21 mouse cellular contexts compared by ENCODE assay signal in the genomic region with DNA sequence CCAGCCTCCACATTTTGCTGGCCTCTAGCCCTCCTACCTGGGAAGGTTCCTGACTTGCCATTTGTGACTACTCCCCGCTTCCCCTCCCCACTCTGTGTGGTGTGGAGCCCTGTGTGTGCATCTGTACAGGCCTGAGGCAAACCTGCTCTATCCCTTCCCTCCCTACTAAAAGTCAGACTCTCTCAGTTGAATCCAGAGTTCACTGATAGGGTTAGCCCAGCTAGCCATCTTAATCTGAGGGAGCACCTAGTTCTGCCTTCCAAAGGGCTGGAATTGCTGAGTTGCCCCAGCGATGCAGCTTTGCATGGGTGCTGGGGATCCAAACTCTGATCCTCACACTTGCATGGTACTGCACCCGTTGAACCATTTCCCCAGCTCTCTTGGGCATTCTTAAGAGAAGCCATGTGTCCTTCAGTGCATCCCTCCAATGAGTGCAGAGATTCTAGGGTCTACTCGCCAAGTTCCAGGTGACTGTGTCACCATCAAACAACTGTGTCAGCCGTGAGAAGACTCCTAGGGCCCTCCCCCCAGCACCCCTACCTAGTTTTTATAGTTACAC. TPM values are rescaled to one million over a fixed set of nuclear protein-coding genes. Genes with fewer than 3 reads are reported as not detected.
"Had no signal": no experiment of that assay in that cellular context is flagged by ENCODE, and none has a peak within 500 bp of the region (broad histone marks: within the 10 kb centered on the region; RNA-seq: fewer than 3 reads in every experiment).

No protein-coding gene starts in this region.

- DNase-seq: kidney, postnatal 25 days; layer of hippocampus, adult 9-11 months; liver; lung, adult 18-20 months; lung, postnatal 10 days; lung, postnatal 36 days; thymus, adult 18-20 months; thymus, postnatal 36 days had no signal

- H3K4me3 ChIP-seq: layer of hippocampus, adult 2 months; limb, embryonic 10.5 days; limb, embryonic 13.5 days; liver, embryonic 12.5 days; liver, embryonic 15.5 days; lung, embryonic 15.5 days; megakaryocyte, embryonic 14.5 days; midbrain, embryonic 10.5 days; midbrain, embryonic 13.5 days had no signal

- H3K9me3 ChIP-seq: limb, embryonic 10.5 days; liver, embryonic 12.5 days; liver, embryonic 15.5 days; lung, embryonic 15.5 days; midbrain, embryonic 10.5 days; midbrain, embryonic 13.5 days had no signal

- H3K36me3 ChIP-seq: liver, embryonic 15.5 days; midbrain, embryonic 13.5 days had no signal

RNA-seq across cellular contexts. Expression of gene Gm47841, which starts 1.2 kb away (rescaled TPM):
- total RNA-seq: layer of hippocampus, adult 2 months; layer of hippocampus, postnatal 25 days; left cerebral cortex, adult 18-20 months; left cerebral cortex, postnatal 25 days; midbrain, postnatal 0 days had no signal
